ENCODE assay signal across 23 mouse cellular contexts in the genomic region with DNA sequence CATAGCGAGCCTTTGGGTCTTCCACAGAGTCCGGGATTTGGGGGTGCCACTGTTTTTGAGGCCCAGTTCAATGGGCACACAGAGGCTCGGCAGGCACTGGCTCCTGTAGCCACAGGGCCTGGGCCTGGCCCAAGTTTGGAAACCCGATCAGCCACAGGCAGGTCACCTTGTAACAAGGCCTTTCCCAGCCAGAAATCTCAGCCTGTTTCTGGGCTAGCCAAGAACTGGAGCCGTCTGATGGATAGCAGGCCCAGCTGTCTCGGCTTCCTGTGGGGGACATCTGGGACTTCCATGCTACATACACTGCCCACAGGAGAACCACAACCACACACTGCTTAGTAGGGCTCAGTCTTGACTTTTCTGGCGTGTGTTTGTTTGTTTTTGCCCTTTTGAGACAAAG. TPM values are rescaled to one million over a fixed set of nuclear protein-coding genes. Genes with fewer than 3 reads are reported as not detected.
DNase-seq lines count a peak whose midpoint lies in the region; ATAC-seq and TF ChIP-seq lines count a peak whose summit lies in the region.
"Had no signal": no experiment of that assay in that cellular context is flagged by ENCODE, and none has a peak within 500 bp of the region (broad histone marks: within the 10 kb centered on the region; RNA-seq: fewer than 3 reads in every experiment).

No protein-coding gene starts in this region.

- peaks cover 11% of the 10 kb centered on the region for H3K4me1 ChIP-seq in heart, embryonic 12.5 days (replicated peaks)
- H3K4me1 ChIP-seq in liver, adult 2 months (ENCODE audit: control insufficient read depth, insufficient read depth, low read length): peaks cover 23% of the 10 kb centered on the region
- peaks cover 22% of the 10 kb centered on the region for H3K4me1 ChIP-seq in liver, embryonic 11.5 days (replicated peaks; ENCODE audit: control insufficient read depth, insufficient read depth, low read length)
- H3K4me1 ChIP-seq in brown adipose tissue, adult 24 weeks (ENCODE audit: control insufficient read depth, insufficient read depth, insufficient read length, low read length): peaks cover 9% of the 10 kb centered on the region
- peaks cover 9% of the 10 kb centered on the region; the same call in 1 of the 2 replicates for H3K4me1 ChIP-seq in stomach, postnatal 0 days (replicated peaks; ENCODE audit: control insufficient read depth, insufficient read depth)
- H3K4me1 ChIP-seq: forebrain, embryonic 15.5 days; hindbrain, embryonic 13.5 days; midbrain, embryonic 12.5 days had no signal

- no peaks in the 10 kb centered on the region for H3K9me3 ChIP-seq in heart, embryonic 12.5 days (replicated peaks)
- H3K9me3 ChIP-seq in liver, embryonic 11.5 days (ENCODE audit: control insufficient read depth, low read length): no peaks in the 10 kb centered on the region
- no peaks in the 10 kb centered on the region for H3K9me3 ChIP-seq in stomach, postnatal 0 days (ENCODE audit: control insufficient read depth, low read length)
- H3K9me3 ChIP-seq: forebrain, embryonic 15.5 days; hindbrain, embryonic 13.5 days; liver, embryonic 12.5 days; midbrain, embryonic 12.5 days had no signal

- H3K4me3 ChIP-seq in heart, embryonic 12.5 days: no peak overlapping the region
- H3K4me3 ChIP-seq in liver, adult 2 months (ENCODE audit: insufficient read depth, low read depth, low read length): no peak overlapping the region
- no peak overlapping the region for H3K4me3 ChIP-seq in liver, embryonic 11.5 days (ENCODE audit: low read depth, low read length)
- H3K4me3 ChIP-seq in brown adipose tissue, adult 24 weeks (ENCODE audit: insufficient read depth, low read depth, low read length): no peak overlapping the region
- H3K4me3 ChIP-seq in stomach, postnatal 0 days (ENCODE audit: low read depth, low read length): no peak overlapping the region
- H3K4me3 ChIP-seq: forebrain, embryonic 15.5 days; hindbrain, embryonic 13.5 days; left cerebral cortex, adult 2 months; liver, embryonic 12.5 days; midbrain, embryonic 12.5 days had no signal

- no peaks in the 10 kb centered on the region for H3K36me3 ChIP-seq in heart, embryonic 12.5 days
- no peaks in the 10 kb centered on the region for H3K36me3 ChIP-seq in liver, adult 2 months (ENCODE audit: control insufficient read depth, insufficient read depth, low read length)
- no peaks in the 10 kb centered on the region for H3K36me3 ChIP-seq in liver, embryonic 11.5 days (ENCODE audit: control insufficient read depth, insufficient read depth, low read length)
- H3K36me3 ChIP-seq in stomach, postnatal 0 days (ENCODE audit: control insufficient read depth, insufficient read depth, low read length): no peaks in the 10 kb centered on the region
- H3K36me3 ChIP-seq: forebrain, embryonic 15.5 days; hindbrain, embryonic 13.5 days; liver, embryonic 12.5 days; midbrain, embryonic 12.5 days had no signal

- no peak for TF ChIP-seq EP300 in stomach, postnatal 0 days (optimal IDR thresholded peaks at IDR 0.05)

- TF ChIP-seq POLR2A in liver, adult 2 months (IDR thresholded peaks at IDR 0.05; ENCODE audit: extremely low read depth, insufficient read depth, low read length): no peak

- no peak for TF ChIP-seq CTCF in liver, adult 2 months (IDR thresholded peaks at IDR 0.05; ENCODE audit: low read depth, low read length)
- TF ChIP-seq CTCF in stomach, postnatal 0 days (IDR thresholded peaks at IDR 0.05; ENCODE audit: low read depth): no peak

- H3K79me2 ChIP-seq in liver, adult 2 months (ENCODE audit: control insufficient read depth, insufficient read depth, low read length): no peaks in the 10 kb centered on the region

- DNase-seq in heart, adult 11 months: peak; percentile 95
- peak; percentile 78 for DNase-seq in liver, adult 2 months (ENCODE audit: extremely low read depth, low read depth, low spot score)
- DNase-seq in liver, embryonic 11.5 days (ENCODE audit: low spot score): no peak
- peak; percentile 58 to 74 for DNase-seq in gastrocnemius, postnatal 36 days
- DNase-seq in kidney, adult 11 months: no peak
- DNase-seq in stomach, postnatal 0 days (ENCODE audit: low spot score): no peak
- DNase-seq: adrenal gland, adult 8-10 months; cerebellum, adult 2 months; cerebellum, postnatal 25 days; kidney, adult 18-20 months; kidney, postnatal 4 days; lung, adult 2 months; lung, postnatal 14 days; thymus, postnatal 14 days had no signal

- no peaks in the 10 kb centered on the region for H3K27me3 ChIP-seq in heart, embryonic 12.5 days (replicated peaks)
- H3K27me3 ChIP-seq in liver, adult 2 months (ENCODE audit: control insufficient read depth, insufficient read depth, low read length): no peaks in the 10 kb centered on the region
- H3K27me3 ChIP-seq in liver, embryonic 11.5 days (replicated peaks; ENCODE audit: control insufficient read depth, insufficient read depth, low read length): no peaks in the 10 kb centered on the region
- H3K27me3 ChIP-seq in stomach, postnatal 0 days (ENCODE audit: control insufficient read depth, insufficient read depth, low read length): no peaks in the 10 kb centered on the region
- H3K27me3 ChIP-seq: forebrain, embryonic 15.5 days; hindbrain, embryonic 13.5 days; liver, embryonic 12.5 days; midbrain, embryonic 12.5 days had no signal

- ATAC-seq in heart, embryonic 12.5 days (ENCODE audit: insufficient number of reproducible peaks, low FRiP score): no peak
- no peak for ATAC-seq in liver, embryonic 11.5 days (replicated peaks; ENCODE audit: low FRiP score)
- ATAC-seq in stomach, postnatal 0 days (ENCODE audit: low FRiP score, low TSS enrichment): no peak
- ATAC-seq: forebrain, embryonic 15.5 days; liver, embryonic 12.5 days had no signal

- H3K27ac ChIP-seq in heart, embryonic 12.5 days (ENCODE audit: poor library complexity, severe bottlenecking): no peak overlapping the region; the same call in 1 of the 2 replicates
- H3K27ac ChIP-seq in liver, adult 2 months (replicated peaks; ENCODE audit: insufficient read depth, low read depth, low read length): peak overlapping the region; percentile 68
- H3K27ac ChIP-seq in liver, embryonic 11.5 days (ENCODE audit: low read depth, low read length): no peak overlapping the region
- H3K27ac ChIP-seq in brown adipose tissue, adult 24 weeks (replicated peaks; ENCODE audit: low read depth, low read length): peak overlapping the region; percentile 81
- H3K27ac ChIP-seq in stomach, postnatal 0 days (replicated peaks): no peak overlapping the region
- H3K27ac ChIP-seq: forebrain, embryonic 15.5 days; hindbrain, embryonic 13.5 days; left cerebral cortex, adult 2 months; liver, embryonic 12.5 days; midbrain, embryonic 12.5 days had no signal

- no peak overlapping the region for H3K4me2 ChIP-seq in heart, embryonic 12.5 days
- H3K4me2 ChIP-seq in liver, embryonic 11.5 days: no peak overlapping the region
- no peak overlapping the region for H3K4me2 ChIP-seq in stomach, postnatal 0 days (replicated peaks; ENCODE audit: low read depth)
- H3K4me2 ChIP-seq: forebrain, embryonic 15.5 days; hindbrain, embryonic 13.5 days; liver, embryonic 12.5 days; midbrain, embryonic 12.5 days had no signal

- 60% methylated on average over 7 of the region's 7 CpGs for WGBS in heart, embryonic 12.5 days
- WGBS in liver, adult 2 months: 50% methylated on average over 7 of the region's 7 CpGs
- 82% methylated on average over 7 of the region's 7 CpGs for WGBS in liver, embryonic 11.5 days
- WGBS in stomach, postnatal 0 days: 67% methylated on average over 7 of the region's 7 CpGs

- no peak overlapping the region for H3K9ac ChIP-seq in heart, embryonic 12.5 days
- H3K9ac ChIP-seq in liver, adult 2 months (ENCODE audit: low read depth, low read length): no peak overlapping the region
- no peak overlapping the region for H3K9ac ChIP-seq in liver, embryonic 11.5 days (ENCODE audit: low read depth, low read length)
- H3K9ac ChIP-seq in stomach, postnatal 0 days (ENCODE audit: low read length): no peak overlapping the region
- H3K9ac ChIP-seq: forebrain, embryonic 15.5 days; hindbrain, embryonic 13.5 days; liver, embryonic 12.5 days; midbrain, embryonic 12.5 days had no signal

- intact Hi-C loops in gastrocnemius, postnatal 36 days (cut with DNase I): no loop called here

RNA-seq across cellular contexts. Expression of a gene that starts 10.0 kb away (rescaled TPM):
- polyA plus RNA-seq in heart, embryonic 12.5 days (2016; fragmentation: Nextera tagmentation; extraction: Ambion mirVana): 6,292 and 6,382 TPM in 2 replicates
- total RNA-seq in liver, adult 2 months (2014; rRNA removed): 726 and 988 TPM in 2 replicates
- 1,363 and 1,398 TPM in 2 replicates for polyA plus RNA-seq in liver, adult 2 months (2012; rRNA removed)
- 11,958 and 12,749 TPM in 2 replicates for polyA plus RNA-seq in liver, embryonic 11.5 days (2014; fragmentation: Nextera tagmentation; extraction: Ambion mirVana)
- polyA plus RNA-seq in brown adipose tissue, adult 24 weeks (2012; ENCODE audit: insufficient read depth, insufficient read length, missing spikeins): 1,228 and 1,297 TPM in 2 replicates
- total RNA-seq in gastrocnemius, postnatal 36 days (2021): 100 to 1,000 TPM; 427 to 440 TPM
- polyA plus RNA-seq in stomach, postnatal 0 days (2015; fragmentation: Nextera tagmentation; extraction: Ambion mirVana): 14,823 and 16,187 TPM in 2 replicates

RNA-seq across cellular contexts. Expression of a gene that starts 21.4 kb away (rescaled TPM):
- 11.5 and 12.9 TPM in 2 replicates for polyA plus RNA-seq in heart, embryonic 12.5 days (2016; fragmentation: Nextera tagmentation; extraction: Ambion mirVana)
- 1.5 and 2.4 TPM in 2 replicates for total RNA-seq in liver, adult 2 months (2014; rRNA removed)
- 9.3 and 10.6 TPM in 2 replicates for polyA plus RNA-seq in liver, adult 2 months (2012; rRNA removed)
- polyA plus RNA-seq in liver, embryonic 11.5 days (2014; fragmentation: Nextera tagmentation; extraction: Ambion mirVana): 6.7 TPM in 2 replicates
- 2.7 and 2.9 TPM in 2 replicates for polyA plus RNA-seq in brown adipose tissue, adult 24 weeks (2012; ENCODE audit: insufficient read depth, insufficient read length, missing spikeins)
- 1 to 10 TPM; 5.7 to 6.0 TPM for total RNA-seq in gastrocnemius, postnatal 36 days (2021)
- 5.0 and 5.3 TPM in 2 replicates for polyA plus RNA-seq in stomach, postnatal 0 days (2015; fragmentation: Nextera tagmentation; extraction: Ambion mirVana)

RNA-seq across cellular contexts. Expression of a gene that starts 43.5 kb away (rescaled TPM):
- polyA plus RNA-seq in heart, embryonic 12.5 days (2016; fragmentation: Nextera tagmentation; extraction: Ambion mirVana): 201 and 205 TPM in 2 replicates
- total RNA-seq in liver, adult 2 months (2014; rRNA removed): 2.0 and 4.2 TPM in 2 replicates
- 3.0 and 4.4 TPM in 2 replicates for polyA plus RNA-seq in liver, adult 2 months (2012; rRNA removed)
- polyA plus RNA-seq in liver, embryonic 11.5 days (2014; fragmentation: Nextera tagmentation; extraction: Ambion mirVana): 142 and 148 TPM in 2 replicates
- 9.1 and 16.2 TPM in 2 replicates for polyA plus RNA-seq in brown adipose tissue, adult 24 weeks (2012; ENCODE audit: insufficient read depth, insufficient read length, missing spikeins)
- total RNA-seq in gastrocnemius, postnatal 36 days (2021): 10 to 100 TPM in 1 of 2 experiments, 1 to 10 TPM in 1; 9.8 to 12.0 TPM
- 42.0 and 42.7 TPM in 2 replicates for polyA plus RNA-seq in stomach, postnatal 0 days (2015; fragmentation: Nextera tagmentation; extraction: Ambion mirVana)
- total RNA-seq: MEL; monocyte, adult 5-6 weeks had no signal

Comparison
In these comparisons a context has a peak if more than half of its experiments do, and no peak if none do; other contexts are left out.
1. DNase-seq: peak in heart, adult 11 months (single experiment), liver, adult 2 months (single experiment) and gastrocnemius, postnatal 36 days (2 of 2); none in liver, embryonic 11.5 days (single experiment), kidney, adult 11 months (single experiment) and stomach, postnatal 0 days (single experiment).
2. H3K27ac ChIP-seq: peak in liver, adult 2 months (single experiment) and brown adipose tissue, adult 24 weeks (single experiment); none in heart, embryonic 12.5 days (single experiment), liver, embryonic 11.5 days (single experiment) and stomach, postnatal 0 days (single experiment).